Mouse (Mus musculus): ENCODE measurements around the gene Traf3ip3. TPM values are rescaled to one million over a fixed set of nuclear protein-coding genes. Genes with fewer than 3 reads are reported as not detected.

The Traf3ip3 gene
- total and polyA plus RNA-seq, 3 experiments: 60.9 to 72.9 (median 68.8) TPM

DNA sequence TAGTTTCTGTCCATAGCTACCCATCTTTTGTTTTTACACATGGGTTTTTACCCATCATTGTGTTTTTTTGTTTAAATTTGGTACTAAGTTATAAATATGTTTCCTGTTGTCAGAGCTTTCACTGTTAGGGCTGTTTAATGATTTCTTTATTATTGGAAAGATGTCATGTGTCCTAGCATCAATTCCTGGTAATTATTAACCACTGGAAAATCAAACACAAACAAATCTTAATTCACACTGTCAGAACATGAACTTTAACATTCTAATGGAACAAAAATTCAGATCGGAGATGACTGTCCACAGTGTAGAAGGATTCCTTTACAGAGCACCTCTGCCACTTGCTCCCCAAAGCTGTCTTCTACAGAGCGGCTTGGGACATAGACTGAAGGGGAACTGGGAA is 3.9 kb upstream of the Traf3ip3 start:
- Histone ChIP-seq H3K36me3 (replicated peaks in 1 of 2; ENCODE audit: control insufficient read depth in 1 of 2, insufficient read depth in 1 of 2, low read length in 1 of 2) (peaks cover under 1 to 10% of the 10 kb centered on the region in 2 experiments), H3K9ac (ENCODE audit: insufficient read depth, low read depth) (no peak overlapping the region), H3K27ac (ENCODE audit: insufficient read depth, low read depth) (no peak overlapping the region), H3K27me3 (replicated peaks) (no peaks in the 10 kb centered on the region), H3K4me2 (ENCODE audit: insufficient read depth, low read depth, poor library complexity, severe bottlenecking) (no peak overlapping the region), H3K4me1 (ENCODE audit: control insufficient read depth in 1 of 2, insufficient read depth in 2 of 2) (peaks cover 12 to 21% of the 10 kb centered on the region in 2 experiments), H3K79me2 (replicated peaks; ENCODE audit: control insufficient read depth, extremely low read depth, insufficient read depth, poor library complexity, severe bottlenecking) (peaks cover 15% of the 10 kb centered on the region), H3K9me3 (replicated peaks; ENCODE audit: low read length) (peaks cover 5% of the 10 kb centered on the region), H3K4me3 (replicated peaks in 1 of 3; ENCODE audit: low read depth in 2 of 3, low read length in 2 of 3, poor library complexity in 1 of 3) (no peak overlapping the region)
- TF ChIP-seq CTCF (conservative IDR thresholded peaks at IDR 0.05 in 1 of 2, IDR thresholded peaks at IDR 0.05 in 1 of 2; ENCODE audit: low read depth in 2 of 2, low read length in 2 of 2): no peak
- TF ChIP-seq USF1 (IDR thresholded peaks at IDR 0.05; ENCODE audit: low read depth, low read length): no peak
- no peak for TF ChIP-seq ZKSCAN1 (IDR thresholded peaks at IDR 0.05; ENCODE audit: borderline replicate concordance, low read depth, low read length)
- TF ChIP-seq RCOR1 (conservative IDR thresholded peaks at IDR 0.05; ENCODE audit: low read depth, low read length): no peak
- TF ChIP-seq NELFE (IDR thresholded peaks at IDR 0.05; ENCODE audit: low read depth, low read length): no peak
- no peak for TF ChIP-seq SIN3A (IDR thresholded peaks at IDR 0.05; ENCODE audit: low read length)
- TF ChIP-seq TCF12 (IDR thresholded peaks at IDR 0.05; ENCODE audit: low read depth, low read length): no peak
- no peak for TF ChIP-seq MYC (IDR thresholded peaks at IDR 0.05; ENCODE audit: low read depth, low read length)
- no peak for TF ChIP-seq KAT2A (IDR thresholded peaks at IDR 0.05; ENCODE audit: insufficient replicate concordance, low read length)
- TF ChIP-seq SMC3 (IDR thresholded peaks at IDR 0.05; ENCODE audit: low read depth, low read length): no peak
- no peak for TF ChIP-seq MEF2A (IDR thresholded peaks at IDR 0.05; ENCODE audit: borderline replicate concordance, low read depth, low read length)
- TF ChIP-seq ZC3H11A (IDR thresholded peaks at IDR 0.05; ENCODE audit: low read depth, low read length): no peak
- no peak for TF ChIP-seq CHD1 (IDR thresholded peaks at IDR 0.05; ENCODE audit: low read depth, low read length)
- dilution Hi-C loops (cut with MboI; ENCODE audit: extremely low pct_ligation_motif_present, extremely low pct_unique_long_range_greater_than_20kb, low sequenced_read_pairs) (no loop called here), in situ Hi-C loops (cut with MboI; ENCODE audit: low pct_ligation_motif_present, low pct_unique_long_range_greater_than_20kb, low sequenced_read_pairs) (loop anchor here (5.0 to 10.0 kb wide), 3 partner anchors 47 to 201 kb away; no protein-coding TSS in a partner anchor)
- no peak for DNase-seq (ENCODE audit: extremely low read depth)

GRCm38 (mm10) chr1:193203821-193204220 is 2.3 kb upstream of the Traf3ip3 start:
- H3K79me2 ChIP-seq (replicated peaks; ENCODE audit: control insufficient read depth, extremely low read depth, insufficient read depth, poor library complexity, severe bottlenecking): peaks cover 30% of the 10 kb centered on the region
- dilution Hi-C loops (cut with MboI; ENCODE audit: extremely low pct_ligation_motif_present, extremely low pct_unique_long_range_greater_than_20kb, low sequenced_read_pairs): no loop called here

More at GRCm38 (mm10) chr1:193203821-193204220, 2.3 kb upstream of the Traf3ip3 start:
- H3K27ac ChIP-seq (ENCODE audit: insufficient read depth, low read depth): no peak overlapping the region
- DNase-seq (ENCODE audit: extremely low read depth): no peak
- H3K4me1 ChIP-seq (ENCODE audit: control insufficient read depth in 1 of 2, insufficient read depth in 2 of 2): peaks cover 9 to 22% of the 10 kb centered on the region in 2 experiments; a peak in 3 of 4 replicates
- H3K27me3 ChIP-seq (replicated peaks): no peaks in the 10 kb centered on the region
- H3K4me2 ChIP-seq (ENCODE audit: insufficient read depth, low read depth, poor library complexity, severe bottlenecking): no peak overlapping the region
- peaks cover 5% of the 10 kb centered on the region for H3K9me3 ChIP-seq (replicated peaks; ENCODE audit: low read length)
- in situ Hi-C loops (cut with MboI; ENCODE audit: low pct_ligation_motif_present, low pct_unique_long_range_greater_than_20kb, low sequenced_read_pairs): loop anchor here (10.0 kb wide), 1 partner anchor 199 kb away; no protein-coding TSS in a partner anchor
- TF ChIP-seq RCOR1 (conservative IDR thresholded peaks at IDR 0.05; ENCODE audit: low read depth, low read length): no peak
- no peak for TF ChIP-seq SMC3 (IDR thresholded peaks at IDR 0.05; ENCODE audit: low read depth, low read length)
- TF ChIP-seq JUND (conservative IDR thresholded peaks at IDR 0.05; ENCODE audit: low read depth, low read length): no peak
- no peak for TF ChIP-seq HCFC1 (IDR thresholded peaks at IDR 0.05; ENCODE audit: low read depth, low read length)
- no peak for TF ChIP-seq CHD1 (IDR thresholded peaks at IDR 0.05; ENCODE audit: low read depth, low read length)
- no peak for TF ChIP-seq RAD21 (IDR thresholded peaks at IDR 0.05; ENCODE audit: low read depth, low read length)
- TF ChIP-seq TBP (conservative IDR thresholded peaks at IDR 0.05; ENCODE audit: low read depth, low read length): no peak
- TF ChIP-seq EP300 (IDR thresholded peaks at IDR 0.05; ENCODE audit: low read length): no peak
- H3K9ac ChIP-seq (ENCODE audit: insufficient read depth, low read depth): no peak overlapping the region
- peaks cover 4 to 13% of the 10 kb centered on the region in 2 experiments for H3K36me3 ChIP-seq (replicated peaks in 1 of 2; ENCODE audit: control insufficient read depth in 1 of 2, insufficient read depth in 1 of 2, low read length in 1 of 2)
- H3K4me3 ChIP-seq (replicated peaks in 1 of 3; ENCODE audit: low read depth in 2 of 3, low read length in 2 of 3, poor library complexity in 1 of 3): no peak overlapping the region
